Mouse (Mus musculus): ENCODE data around the gene Blvrb.

DNA sequence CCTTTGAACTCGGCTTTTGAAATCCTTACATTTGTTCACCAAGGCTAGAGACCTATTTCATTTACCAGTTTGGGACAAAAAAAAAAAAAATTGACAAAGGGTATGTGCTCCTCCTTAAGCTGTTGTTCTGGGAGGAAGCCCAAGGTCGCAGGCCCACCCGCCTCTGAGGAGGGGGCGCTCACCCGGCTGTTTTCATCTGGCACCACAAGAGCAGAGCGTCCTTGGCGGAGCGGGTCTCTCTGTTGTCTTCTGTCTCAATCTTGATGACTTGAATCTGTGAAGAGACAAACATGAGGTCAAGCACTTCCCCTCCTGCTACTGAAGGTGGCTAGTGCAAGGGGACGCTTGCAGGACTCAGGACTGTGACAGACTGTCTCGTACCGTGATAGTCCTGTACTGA is 19.8 kb upstream of the Blvrb start:
- TF ChIP-seq CTCF (IDR thresholded peaks at IDR 0.05; ENCODE audit: low read depth) (no peak), EP300 (IDR thresholded peaks at IDR 0.05; ENCODE audit: low read depth) (no peak)
